Mouse (Mus musculus) C2C12 (cell line): Measurements from ENCODE around the gene Lcn12. TPM values are rescaled to one million over a fixed set of nuclear protein-coding genes. Genes with fewer than 3 reads are reported as not detected.

Source experiments
- H3K27me3 ChIP-seq: one replicate; pipeline ENCODE4 v1.6.1; 2011; ENCODE audit not compliant: control insufficient read depth, insufficient read depth, insufficient read length
- H3K36me3 ChIP-seq: one replicate; pipeline ENCODE4 v1.6.1; 2011; ENCODE audit not compliant: control insufficient read depth, insufficient read depth
- H3K4me3 ChIP-seq: one replicate; pipeline ENCODE4 v1.5.1; 2011; ENCODE audit warnings: mild to moderate bottlenecking, control low read depth; ENCODE audit not compliant: poor library complexity, insufficient read depth, severe bottlenecking
- H3K79me2 ChIP-seq: one replicate; pipeline ENCODE4 v1.6.1; 2011; ENCODE audit not compliant: control insufficient read depth, insufficient read depth
- H3K79me3 ChIP-seq: one replicate; pipeline ENCODE4 v1.6.1; 2011; ENCODE audit warnings: low read depth, control low read depth
- H3ac ChIP-seq: one replicate; pipeline ENCODE3; 2011; ENCODE audit warnings: low read depth; ENCODE audit not compliant: control insufficient read depth, insufficient read length
- CEBPB ChIP-seq: IDR thresholded peaks from one replicate; pipeline ENCODE4 v1.6.1; 2011; ENCODE audit warnings: low read depth, mild to moderate bottlenecking, control low read depth, moderate library complexity
- CTCF ChIP-seq: IDR thresholded peaks from one replicate; pipeline ENCODE4 v1.5.1; 2011; ENCODE audit not compliant: control insufficient read depth, insufficient read depth, insufficient read length
- FOSL1 ChIP-seq: IDR thresholded peaks from one replicate; pipeline ENCODE4 v1.8.0; 2011; ENCODE audit warnings: mild to moderate bottlenecking, low read length; ENCODE audit not compliant: poor library complexity, insufficient read depth, severe bottlenecking
- MAX ChIP-seq: IDR thresholded peaks from one replicate; pipeline ENCODE4 v1.6.1; 2011; ENCODE audit warnings: mild to moderate bottlenecking, control low read depth
- MYOD1 ChIP-seq: IDR thresholded peaks from one replicate; pipeline ENCODE4 v1.6.1; 2011; ENCODE audit warnings: low read depth; ENCODE audit not compliant: control insufficient read depth, insufficient read length
- MYOG ChIP-seq: IDR thresholded peaks from one replicate; pipeline ENCODE4 v1.6.1; 2011; ENCODE audit not compliant: control insufficient read depth, insufficient read length; ENCODE audit errors: extremely low read depth
- USF1 ChIP-seq: IDR thresholded peaks from one replicate; pipeline ENCODE4 v1.6.1; 2011; ENCODE audit warnings: low read depth, mild to moderate bottlenecking, control low read depth, moderate library complexity
- polyA plus RNA-seq: library from polyadenylated mRNA; unstranded; fragments of >200 nt; fragmentation: generic; extraction: Trizol; gene quantifications from one replicate; pipeline ENCODE4 v1.2.1, GENCODE M21; 2012; ENCODE audit warnings: missing spikeins

Lcn12 gene
- polyA plus RNA-seq, 1 experiment = not detected

DNA sequence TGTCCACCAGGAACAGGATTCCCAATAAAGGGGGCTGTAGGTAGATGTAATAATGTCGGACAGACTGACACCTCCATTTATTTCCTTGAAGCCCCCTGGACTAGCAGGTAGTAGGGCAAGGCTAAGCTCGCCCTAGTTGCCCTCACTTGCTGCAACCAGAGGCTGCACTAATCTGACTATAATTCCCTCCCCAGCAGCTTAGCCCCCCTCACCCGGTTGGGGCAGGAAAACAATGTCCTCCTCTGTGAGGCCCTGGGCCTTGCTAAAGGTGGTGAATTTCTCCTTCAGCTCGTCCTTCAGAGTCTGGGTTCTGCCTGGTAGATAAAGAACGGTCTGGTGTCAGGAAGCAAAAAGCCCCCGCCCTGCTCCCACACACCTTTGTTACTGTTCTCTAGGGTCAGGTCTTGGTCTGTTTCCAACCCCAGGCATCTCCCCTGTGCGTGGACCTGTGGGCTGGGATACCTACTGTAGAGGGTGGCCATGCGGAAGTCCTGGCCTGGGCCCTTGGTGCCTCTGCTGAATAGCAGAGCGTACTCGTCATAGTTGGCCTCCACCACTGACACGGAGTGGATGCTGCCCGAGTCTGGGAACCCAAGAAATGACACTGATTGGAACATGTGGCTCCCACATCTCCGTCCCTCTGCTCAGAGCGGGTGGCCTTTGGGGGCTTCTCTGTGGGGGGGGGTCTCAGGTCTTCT, 26.0 kb downstream of the Lcn12 start:
- H3K79me2 ChIP-seq = no peaks in the 10 kb centered on the region
- no peaks in the 10 kb centered on the region for H3K27me3 ChIP-seq
- no peak overlapping the region for H3ac ChIP-seq
- TF ChIP-seq CEBPB = no peak
- no peaks in the 10 kb centered on the region for H3K79me3 ChIP-seq
- H3K36me3 ChIP-seq = no peaks in the 10 kb centered on the region
- H3K4me3 ChIP-seq = no peak overlapping the region

DNA sequence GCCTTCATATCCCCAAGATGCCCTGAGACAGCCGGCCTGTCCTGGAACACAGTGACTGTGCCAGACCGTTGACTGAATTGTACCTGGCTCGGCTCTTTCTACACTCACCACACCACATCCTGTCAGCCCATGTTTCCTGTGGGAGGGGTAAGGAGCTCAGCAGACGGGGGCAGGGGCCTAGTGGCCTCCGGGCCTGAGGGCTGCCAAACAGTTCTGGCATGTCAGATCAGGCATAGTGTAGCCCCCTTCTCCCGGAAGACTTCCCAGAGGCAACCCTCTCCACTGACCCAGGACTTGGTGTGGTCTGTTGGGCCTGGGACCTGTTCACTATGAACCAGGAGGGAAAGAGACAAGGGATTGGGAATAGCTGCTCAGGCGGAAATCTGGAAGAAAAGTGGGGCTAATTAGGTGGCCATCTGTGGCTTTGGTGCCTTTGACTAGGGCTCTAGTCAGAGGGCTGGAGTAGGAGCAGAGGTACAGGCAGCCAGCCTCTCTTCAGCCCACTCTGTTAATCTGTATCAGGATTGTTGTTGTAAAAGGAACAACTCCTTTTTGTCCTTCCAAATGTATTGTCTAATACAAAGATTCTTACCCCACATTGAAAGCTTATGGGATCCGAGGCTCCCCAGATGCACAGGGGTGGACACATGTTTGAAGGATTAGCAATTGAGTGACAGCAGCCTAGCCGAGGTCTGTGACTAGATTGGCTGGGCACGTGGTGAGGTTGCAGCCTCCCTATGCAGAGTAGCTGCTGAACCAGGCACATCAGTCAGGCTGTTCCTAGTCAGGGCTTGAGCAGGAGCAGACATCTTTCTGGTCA, 27.7 kb downstream of the Lcn12 start:
- TF ChIP-seq CTCF (no peak), MYOG (no peak), CEBPB (no peak), MAX (no peak), FOSL1 (no peak), MYOD1 (no peak), USF1 (no peak)
- no peaks in the 10 kb centered on the region for H3K79me3 ChIP-seq
- no peaks in the 10 kb centered on the region for H3K27me3 ChIP-seq
- H3ac ChIP-seq = no peak overlapping the region
- no peak overlapping the region for H3K4me3 ChIP-seq
- no peaks in the 10 kb centered on the region for H3K36me3 ChIP-seq
- H3K79me2 ChIP-seq = no peaks in the 10 kb centered on the region

- H3K79me3 ChIP-seq = no peaks in the 10 kb centered on the region
- H3ac ChIP-seq = no peak overlapping the region
- no peaks in the 10 kb centered on the region for H3K27me3 ChIP-seq
- no peaks in the 10 kb centered on the region for H3K36me3 ChIP-seq
- peaks cover under 1% of the 10 kb centered on the region for H3K79me2 ChIP-seq
- H3K4me3 ChIP-seq = no peak overlapping the region
- TF ChIP-seq MYOD1 = no peak
- no peak for TF ChIP-seq MYOG
- TF ChIP-seq CEBPB = no peak
- TF ChIP-seq MAX = no peak
- TF ChIP-seq USF1 = no peak
- TF ChIP-seq CTCF = no peak
- no peak for TF ChIP-seq FOSL1
Observed at GRCm38 (mm10) chr2:25465256-25465655, 28.5 kb downstream of the Lcn12 start.

- no peak overlapping the region for H3ac ChIP-seq
- TF ChIP-seq USF1 (no peak), CTCF (no peak), MYOG (no peak)
- no peaks in the 10 kb centered on the region for H3K27me3 ChIP-seq
- no peaks in the 10 kb centered on the region for H3K36me3 ChIP-seq
- peaks cover 7% of the 10 kb centered on the region for H3K79me2 ChIP-seq
- no peak overlapping the region for H3K4me3 ChIP-seq
- H3K79me3 ChIP-seq = no peaks in the 10 kb centered on the region
Observed at GRCm38 (mm10) chr2:25463630-25464029, 30.1 kb downstream of the Lcn12 start.

GRCm38 (mm10) chr2:25461407-25461806, 32.3 kb downstream of the Lcn12 start:
- Histone ChIP-seq H3ac (no peak overlapping the region), H3K27me3 (no peaks in the 10 kb centered on the region), H3K79me3 (no peaks in the 10 kb centered on the region), H3K36me3 (no peaks in the 10 kb centered on the region), H3K4me3 (peak overlapping the region; percentile 12), H3K79me2 (peaks cover 7% of the 10 kb centered on the region)
- TF ChIP-seq CTCF (no peak), USF1 (no peak), MYOD1 (no peak), FOSL1 (no peak), MAX (no peak), MYOG (no peak)
